Mouse (Mus musculus) midbrain, embryonic 11.5 days (tissue): ENCODE measurements around the gene Cdk2ap2. TPM values are rescaled to one million over a fixed set of nuclear protein-coding genes. Genes with fewer than 3 reads are reported as not detected.
A peak's percentile ranks its signal among the peaks of the same experiment; 100 is the strongest.

Experiments
- ATAC-seq: fragments of 200-750 bp; cut with Nextera tagmentation; 2 replicates; pipeline ENCODE4 v1.8.0; 2017; ENCODE audit warnings: moderate TSS enrichment, moderate library complexity; ENCODE audit not compliant: low FRiP score
- DNase-seq: peaks from one replicate; pipeline ENCODE4 v3.0.0; 2015; ENCODE audit warnings: low spot score; ENCODE audit errors: missing footprints
- H3K27ac ChIP-seq: fragments of 300-500 bp; sonication (generic); 2 replicates; pipeline ENCODE4 v1.5.1; 2014; ENCODE audit warnings: low read depth, low read length
- H3K27me3 ChIP-seq: fragments of 300-500 bp; sonication (generic); 2 replicates; pipeline ENCODE4 v1.6.1; 2014; ENCODE audit warnings: mild to moderate bottlenecking, low read length, moderate library complexity, mixed read lengths; ENCODE audit not compliant: control insufficient read depth, insufficient read depth
- H3K36me3 ChIP-seq: fragments of 300-500 bp; sonication (generic); 2 replicates; pipeline ENCODE4 v1.6.1; 2014; ENCODE audit warnings: mild to moderate bottlenecking, low read length, moderate library complexity, mixed read lengths; ENCODE audit not compliant: control insufficient read depth, insufficient read depth
- H3K4me1 ChIP-seq: fragments of 300-500 bp; sonication (generic); 2 replicates; pipeline ENCODE4 v1.6.1; 2014; ENCODE audit warnings: low read length; ENCODE audit not compliant: control insufficient read depth, insufficient read depth
- H3K4me2 ChIP-seq: fragments of 300-500 bp; sonication (generic); 2 replicates; pipeline ENCODE4 v1.6.1; 2014; ENCODE audit warnings: mild to moderate bottlenecking, moderate library complexity
- H3K4me3 ChIP-seq: fragments of 300-500 bp; sonication (generic); 2 replicates; pipeline ENCODE4 v1.5.1; 2014; ENCODE audit warnings: low read depth, low read length
- H3K9ac ChIP-seq: fragments of 300-500 bp; sonication (generic); 2 replicates; pipeline ENCODE4 v1.6.1; 2014; ENCODE audit warnings: low read length
- H3K9me3 ChIP-seq: fragments of 300-500 bp; sonication (generic); 2 replicates; pipeline ENCODE4 v1.6.1; 2016; ENCODE audit warnings: low read length; ENCODE audit not compliant: control insufficient read depth
- WGBS: fragments of 180-500 bp; shearing (Covaris S2); extraction: QIAGEN DNeasy Blood & Tissue Kit; methylation state at CpG from one replicate; pipeline ENCODE4 v1.1.7; 2014; 5-methylcytosine and 5-hydroxymethylcytosine counted together
- polyA plus RNA-seq: library from polyadenylated mRNA; unstranded; fragments of >200 nt; fragmentation: Nextera tagmentation; extraction: Ambion mirVana; gene quantifications from 2 replicates; pipeline ENCODE4 v1.2.1, GENCODE M21; 2014

Gene Cdk2ap2
- polyA plus RNA-seq, 1 experiment from 2014 or later = 73.5 TPM

- no peak within 1 kb of the TSS for H3K9ac ChIP-seq
- H3K4me2 ChIP-seq = no peak within 1 kb of the TSS
- no peaks in the 10 kb centered on the region for H3K36me3 ChIP-seq
- H3K4me1 ChIP-seq = peaks cover 8% of the 10 kb centered on the region
- no peak within 1 kb of the TSS for H3K27ac ChIP-seq
- no peak for DNase-seq
- ATAC-seq = no peak
- WGBS = 84% methylated on average over 7 of the region's 7 CpGs
- H3K27me3 ChIP-seq = no peaks in the 10 kb centered on the region
- H3K4me3 ChIP-seq = no peak within 1 kb of the TSS
- H3K9me3 ChIP-seq = no peaks in the 10 kb centered on the region
Observed at GRCm38 (mm10) chr19:4143759-4144268, 46.8 kb downstream of the Cdk2ap2 start, which contains the start of gene Cabp4. TSS of gene Cabp4 (minus strand) at chr19:4144033.

DNA sequence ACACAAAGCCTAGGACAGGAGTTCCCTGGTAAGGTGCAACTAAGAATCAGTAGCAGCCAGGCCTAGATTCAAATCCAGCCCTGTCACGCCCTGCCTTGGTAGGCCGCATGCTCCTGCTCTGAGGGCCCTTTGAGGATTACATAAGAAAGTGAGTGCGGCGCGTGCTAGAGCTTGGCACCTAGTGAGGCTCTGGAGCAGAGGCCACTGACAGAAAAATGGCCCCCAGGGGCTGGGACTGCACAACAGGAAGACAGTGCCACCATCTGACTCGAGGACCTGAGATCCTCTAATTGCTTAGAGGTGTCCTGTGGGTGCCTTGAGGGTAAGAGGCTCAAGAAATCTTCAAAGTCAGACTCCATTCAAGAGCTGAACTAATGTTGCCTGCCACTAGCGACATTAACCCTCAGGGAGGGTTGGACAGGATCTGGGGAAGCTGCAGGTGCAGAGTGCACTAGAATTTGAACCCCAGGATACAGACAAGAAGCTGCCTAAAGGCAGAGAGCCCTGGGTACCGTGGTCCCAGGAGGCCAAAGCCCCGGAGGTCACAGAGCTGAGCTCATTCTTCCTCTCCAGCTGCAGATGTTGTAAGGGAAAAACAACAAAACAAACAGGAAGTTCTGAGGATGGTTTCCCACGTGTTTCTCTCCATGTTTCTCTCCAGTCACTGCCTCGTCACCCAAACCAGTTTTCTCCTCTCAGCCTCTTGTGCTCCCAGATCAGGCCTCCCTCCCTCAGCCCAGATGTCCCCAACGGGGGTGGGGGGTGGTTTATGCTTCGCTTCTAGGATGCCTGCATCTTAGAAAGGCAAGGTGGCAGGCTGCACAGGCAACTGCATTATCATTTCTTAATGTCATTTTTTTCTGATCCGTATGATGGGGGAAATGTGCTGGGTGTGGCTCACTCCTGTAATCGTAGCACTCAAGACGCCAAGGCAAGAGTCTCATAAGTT, 47.8 kb downstream of the Cdk2ap2 start:
- ATAC-seq (no peak), DNase-seq (no peak)
- no peaks in the 10 kb centered on the region for H3K36me3 ChIP-seq

DNA sequence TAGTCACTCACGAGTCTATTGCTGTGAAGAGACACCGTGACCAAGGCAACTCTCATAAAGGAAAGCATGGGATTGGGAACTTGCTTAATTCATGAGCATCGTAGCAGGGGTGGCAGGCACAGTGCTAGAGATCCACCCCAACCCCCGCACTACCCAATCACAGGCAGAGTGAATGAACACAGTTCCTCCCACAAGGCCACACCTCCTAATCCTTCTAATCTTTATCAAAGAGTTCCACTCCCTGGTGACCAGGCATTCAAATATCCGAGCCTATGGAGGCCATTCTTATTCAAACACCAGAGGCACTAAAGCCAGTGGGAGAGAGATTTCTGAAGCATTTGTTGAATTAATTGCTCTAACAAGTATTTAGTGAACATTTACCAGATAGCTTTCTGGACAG, 49.0 kb downstream of the Cdk2ap2 start:
- Histone ChIP-seq H3K4me3 (no peak overlapping the region), H3K27ac (no peak overlapping the region), H3K9me3 (no peaks in the 10 kb centered on the region), H3K27me3 (no peaks in the 10 kb centered on the region), H3K9ac (no peak overlapping the region), H3K4me2 (no peak overlapping the region), H3K4me1 (peaks cover 14% of the 10 kb centered on the region), H3K36me3 (peaks cover 8% of the 10 kb centered on the region)
- DNase-seq = no peak
- no peak for ATAC-seq
- WGBS = 77% methylated on average over 5 of the region's 5 CpGs

More for the DNA sequence above, 47.8 kb downstream of the Cdk2ap2 start:
- 87% methylated on average over 16 of the region's 16 CpGs for WGBS
- Histone ChIP-seq H3K4me2 (no peak overlapping the region), H3K9ac (no peak overlapping the region), H3K4me3 (no peak overlapping the region), H3K27me3 (no peaks in the 10 kb centered on the region), H3K9me3 (no peaks in the 10 kb centered on the region), H3K4me1 (peaks cover 14% of the 10 kb centered on the region), H3K27ac (no peak overlapping the region)

DNA sequence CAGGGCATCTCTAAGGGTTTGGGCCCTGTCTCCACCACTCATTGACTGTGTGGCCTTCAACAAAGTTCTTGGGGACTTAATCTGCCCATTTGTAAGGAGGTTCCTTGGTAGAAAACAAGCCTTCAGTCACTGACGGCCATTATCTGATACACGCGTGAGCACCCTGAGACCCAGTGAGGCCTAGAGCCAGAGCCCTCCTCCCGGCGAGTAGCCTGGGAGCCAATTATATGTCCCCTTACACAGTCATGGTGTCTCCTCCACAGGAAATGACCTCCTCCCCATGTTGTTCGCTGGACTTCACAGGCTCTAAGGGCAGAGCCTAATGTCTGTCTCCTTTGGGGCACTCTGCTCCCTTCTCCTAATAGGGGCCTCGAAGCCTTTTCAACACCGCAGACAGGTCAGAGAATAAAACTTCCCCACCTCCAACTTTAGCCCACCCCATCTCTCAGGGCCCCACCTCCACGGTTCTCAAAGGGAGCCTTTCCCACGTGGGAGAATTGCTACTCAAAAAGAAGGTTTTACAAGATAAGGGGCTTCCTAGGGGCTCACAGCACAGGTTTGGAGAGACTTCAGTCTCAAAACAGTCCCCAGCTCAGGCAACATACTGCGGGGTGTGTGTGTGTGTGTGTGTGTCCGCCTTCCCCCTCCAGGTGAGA, 49.5 kb downstream of the Cdk2ap2 start:
- ATAC-seq (no peak), DNase-seq (no peak)
- Histone ChIP-seq H3K4me3 (no peak overlapping the region), H3K36me3 (peaks cover 10% of the 10 kb centered on the region), H3K9ac (no peak overlapping the region), H3K4me2 (no peak overlapping the region), H3K27me3 (no peaks in the 10 kb centered on the region), H3K4me1 (peaks cover 14% of the 10 kb centered on the region), H3K9me3 (no peaks in the 10 kb centered on the region), H3K27ac (no peak overlapping the region)
- WGBS = 66% methylated on average over 12 of the region's 12 CpGs

DNA sequence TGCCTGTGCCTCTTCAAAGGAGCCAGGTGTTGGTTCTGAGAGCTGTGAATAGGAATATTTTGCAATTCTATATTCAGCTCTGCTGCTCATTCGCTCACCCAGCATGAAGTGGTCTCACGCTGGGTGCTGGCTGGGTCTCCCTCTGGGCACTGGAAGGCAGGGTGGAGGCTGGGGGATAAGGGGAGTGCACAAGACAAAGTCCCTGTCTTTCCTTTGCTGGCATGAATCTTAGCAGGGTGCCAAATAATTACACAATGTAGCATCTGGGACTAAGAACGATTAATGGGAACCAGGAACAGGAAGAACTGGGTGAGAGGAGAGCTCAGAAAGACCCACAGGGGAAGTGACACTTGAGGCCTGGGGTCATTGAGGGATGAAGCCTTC, 50.0 kb downstream of the Cdk2ap2 start:
- no peak for DNase-seq
- ATAC-seq = no peak
- Histone ChIP-seq H3K27me3 (no peaks in the 10 kb centered on the region), H3K36me3 (peaks cover 10% of the 10 kb centered on the region), H3K9ac (no peak overlapping the region), H3K9me3 (no peaks in the 10 kb centered on the region), H3K4me1 (peaks cover 14% of the 10 kb centered on the region), H3K27ac (no peak overlapping the region), H3K4me2 (no peak overlapping the region), H3K4me3 (no peak overlapping the region)
- 44% methylated on average over 3 of the region's 3 CpGs for WGBS

DNA sequence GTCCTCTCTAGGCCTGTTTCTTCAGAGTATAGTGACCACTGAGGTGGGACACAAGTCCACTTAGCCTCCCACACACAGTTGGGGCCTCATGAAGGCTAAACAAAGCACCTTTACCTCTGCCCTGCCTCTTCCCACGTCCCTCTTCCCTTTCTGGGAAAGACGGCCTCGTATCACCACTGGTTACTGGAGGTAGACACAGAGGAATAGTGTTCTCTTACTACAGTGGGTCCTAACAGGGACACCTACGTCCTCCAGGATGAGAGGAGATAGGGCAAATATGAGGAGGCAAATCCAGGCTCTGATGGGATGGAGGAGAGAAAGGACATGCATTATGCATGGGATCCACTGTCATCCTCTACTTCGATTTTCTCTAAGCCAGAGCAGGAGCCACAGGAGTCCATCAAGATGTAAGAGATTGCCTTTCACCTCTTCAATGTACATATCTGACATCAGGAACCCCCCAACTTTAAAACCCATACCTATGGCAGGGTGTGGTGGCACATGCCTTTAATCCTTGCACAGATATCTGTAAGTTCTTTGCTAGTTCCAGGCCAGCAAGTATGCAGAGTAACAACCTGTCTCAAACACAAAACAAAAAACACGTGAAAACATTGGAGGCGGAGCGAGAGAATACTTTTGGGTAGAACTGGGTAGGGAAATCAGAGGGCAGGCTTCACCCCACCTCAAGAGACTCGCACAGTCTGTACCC, 51.0 kb downstream of the Cdk2ap2 start:
- H3K4me2 ChIP-seq = peak overlapping the region; percentile 31
- DNase-seq (no peak), ATAC-seq (peak; percentile 61)
- no peaks in the 10 kb centered on the region for H3K27me3 ChIP-seq
- H3K4me3 ChIP-seq = peak overlapping the region; percentile 84
- H3K4me1 ChIP-seq = peaks cover 14% of the 10 kb centered on the region
- H3K36me3 ChIP-seq = peaks cover 10% of the 10 kb centered on the region
- 32% methylated on average over 9 of the region's 9 CpGs for WGBS
- H3K27ac ChIP-seq = no peak overlapping the region
- H3K9me3 ChIP-seq = no peaks in the 10 kb centered on the region
- H3K9ac ChIP-seq = peak overlapping the region; percentile 26; the same call in 1 of the 2 replicates

DNA sequence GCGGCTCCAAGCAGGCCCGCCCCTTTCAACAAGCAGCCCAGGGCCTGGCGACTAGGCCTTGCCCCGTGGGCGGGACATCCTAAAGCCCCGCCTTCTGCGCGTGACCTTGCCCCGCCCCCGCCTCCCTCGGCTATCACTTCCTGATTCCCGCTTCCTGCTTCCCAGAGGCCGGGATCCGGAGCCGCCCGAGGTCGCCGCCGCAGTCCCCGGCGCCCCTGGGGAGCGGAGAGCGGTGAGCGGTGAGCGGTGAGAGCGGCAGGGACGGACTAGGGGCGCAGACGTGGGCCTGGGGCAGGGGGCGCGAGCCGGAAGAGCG, 51.5 kb downstream of the Cdk2ap2 start, which contains the start of gene Coro1b:
TSS of gene Coro1b (plus strand) at position 129 of the 316 bp plus-strand sequence.
- WGBS = under 1% methylated on average over 33 of the region's 33 CpGs
- no peaks in the 10 kb centered on the region for H3K27me3 ChIP-seq
- peaks cover 14% of the 10 kb centered on the region for H3K4me1 ChIP-seq
- H3K36me3 ChIP-seq = peaks cover 10% of the 10 kb centered on the region
- peak within 1 kb of the TSS; percentile 83 for H3K9ac ChIP-seq
- no peak within 1 kb of the TSS for H3K27ac ChIP-seq
- H3K4me2 ChIP-seq = peak within 1 kb of the TSS; percentile 90
- ATAC-seq = peak; percentile 96
- peak within 1 kb of the TSS; percentile 84 for H3K4me3 ChIP-seq
- peak; percentile 99 for DNase-seq
- no peaks in the 10 kb centered on the region for H3K9me3 ChIP-seq
